Comparison of ENCODE assay signal across 27 mouse cellular contexts in the genomic region with DNA sequence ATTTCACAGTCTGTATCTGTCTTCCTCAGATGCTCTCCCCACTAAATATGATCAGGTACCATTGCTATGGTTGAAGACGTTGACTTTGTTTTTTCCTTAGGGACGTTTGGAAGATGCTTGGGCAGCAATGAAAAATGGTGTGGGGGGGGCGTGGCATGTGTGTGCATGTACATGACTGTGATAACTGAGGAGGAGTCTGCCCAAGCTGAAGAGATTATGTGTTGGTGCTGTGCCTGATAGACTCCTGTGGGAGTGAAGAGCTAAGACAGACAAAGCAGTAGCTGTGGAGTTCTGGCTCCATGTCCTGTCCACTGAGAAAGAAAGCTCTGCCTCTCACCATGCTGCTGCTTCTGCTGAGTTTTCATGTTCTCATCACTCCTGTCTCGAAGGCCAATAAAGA. TPM values are rescaled to one million over a fixed set of nuclear protein-coding genes. Genes with fewer than 3 reads are reported as not detected.
"Had no signal": no experiment of that assay in that cellular context is flagged by ENCODE, and none has a peak within 500 bp of the region (broad histone marks: within the 10 kb centered on the region; RNA-seq: fewer than 3 reads in every experiment).

A gene (plus strand): TSS at position 236 of the 400 bp plus-strand sequence.

- DNase-seq: liver, postnatal 0 days; lung, adult 2 months; lung, postnatal 14 days; lung, postnatal 36 days; right cerebral cortex, postnatal 25 days; right cerebral cortex, postnatal 4 days; spleen, adult 18-20 months; thymus, adult 18-20 months; thymus, postnatal 14 days; thymus, postnatal 36 days had no signal

- H3K4me2 ChIP-seq: liver, embryonic 15.5 days; lung, embryonic 15.5 days; midbrain, embryonic 11.5 days; midbrain, embryonic 13.5 days; midbrain, embryonic 15.5 days; neural tube, embryonic 12.5 days; stomach, embryonic 15.5 days had no signal

- H3K27me3 ChIP-seq: liver, embryonic 15.5 days; lung, embryonic 15.5 days; megakaryocyte, embryonic 14.5 days; midbrain, embryonic 13.5 days; midbrain, embryonic 15.5 days; neural tube, embryonic 12.5 days; stomach, embryonic 15.5 days had no signal

- H3K36me3 ChIP-seq: liver, embryonic 15.5 days; lung, embryonic 15.5 days; midbrain, embryonic 13.5 days; midbrain, embryonic 15.5 days; neural tube, embryonic 12.5 days; stomach, embryonic 15.5 days had no signal

- H3K27ac ChIP-seq: liver, embryonic 15.5 days; lung, embryonic 15.5 days; macrophage; midbrain, embryonic 13.5 days; midbrain, embryonic 15.5 days; neural tube, embryonic 12.5 days; stomach, embryonic 15.5 days; stomach, postnatal 0 days had no signal

- H3K4me3 ChIP-seq: liver, embryonic 15.5 days; lung, embryonic 15.5 days; megakaryocyte, embryonic 14.5 days; midbrain, embryonic 13.5 days; midbrain, embryonic 15.5 days; neural tube, embryonic 12.5 days; stomach, embryonic 15.5 days had no signal

- ATAC-seq: liver, postnatal 0 days; lung, postnatal 0 days; midbrain, embryonic 13.5 days; midbrain, embryonic 15.5 days had no signal

- H3K9ac ChIP-seq: liver, embryonic 15.5 days; liver, postnatal 0 days; lung, embryonic 15.5 days; midbrain, embryonic 13.5 days; midbrain, embryonic 15.5 days; neural tube, embryonic 12.5 days; stomach, embryonic 15.5 days had no signal

- H3K9me3 ChIP-seq: liver, embryonic 15.5 days; lung, embryonic 15.5 days; megakaryocyte, embryonic 14.5 days; midbrain, embryonic 13.5 days; midbrain, embryonic 15.5 days; neural tube, embryonic 12.5 days; stomach, embryonic 15.5 days had no signal

- H3K4me1 ChIP-seq: liver, embryonic 15.5 days; lung, embryonic 15.5 days; megakaryocyte, embryonic 14.5 days; midbrain, embryonic 13.5 days; midbrain, embryonic 15.5 days; neural tube, embryonic 12.5 days; stomach, embryonic 15.5 days had no signal

RNA-seq across cellular contexts. Expression of the gene that starts here (rescaled TPM):
- total RNA-seq: megakaryocyte progenitor cell, adult 5-6 weeks; midbrain, postnatal 0 days; monocyte, adult 5-6 weeks; neutrophil, adult 5-6 weeks had no signal
- polyA plus RNA-seq: macrophage; midbrain, embryonic 11.5 days; midbrain, embryonic 13.5 days; midbrain, embryonic 15.5 days; midbrain, postnatal 0 days; neural tube, embryonic 12.5 days; neural tube, embryonic 14.5 days; small intestine, adult 2 months; stomach, embryonic 15.5 days; stomach, postnatal 0 days had no signal
